Mouse (Mus musculus) heart, postnatal 0 days (tissue): Measurements from ENCODE around the gene Arpc2. TPM values are rescaled to one million over a fixed set of nuclear protein-coding genes. Genes with fewer than 3 reads are reported as not detected.

Experiments used
- ATAC-seq: fragments of 200-750 bp; cut with Nextera tagmentation; 2 replicates; pipeline ENCODE4 v1.8.0; 2017; ENCODE audit warnings: low read depth, moderate number of reproducible peaks, moderate library complexity; ENCODE audit not compliant: insufficient read depth
- DNase-seq: peaks from one replicate; pipeline ENCODE4 v3.0.0-alpha.2; 2016; ENCODE audit warnings: low spot score
- H3K27ac ChIP-seq: fragments of 300-500 bp; sonication (generic); 2 replicates; pipeline ENCODE4 v1.5.1; 2014; ENCODE audit warnings: low read depth, mild to moderate bottlenecking
- H3K27me3 ChIP-seq: fragments of 300-500 bp; sonication (generic); 2 replicates; pipeline ENCODE4 v1.6.1; 2014; ENCODE audit warnings: low read length, mixed read lengths; ENCODE audit not compliant: control insufficient read depth, insufficient read depth
- H3K36me3 ChIP-seq: fragments of 300-500 bp; sonication (generic); replicated peaks from 2 replicates; pipeline ENCODE4 v1.6.1; 2014; ENCODE audit warnings: low read length, mixed read lengths; ENCODE audit not compliant: control insufficient read depth, insufficient read depth
- H3K4me1 ChIP-seq: fragments of 300-500 bp; sonication (generic); 2 replicates; pipeline ENCODE4 v1.6.1; 2014; ENCODE audit warnings: antibody characterized with exemption; ENCODE audit not compliant: control insufficient read depth, insufficient read depth
- H3K4me2 ChIP-seq: fragments of 300-500 bp; sonication (generic); 2 replicates; pipeline ENCODE4 v1.6.1; 2014; ENCODE audit warnings: low read depth, mild to moderate bottlenecking, low read length, moderate library complexity
- H3K4me3 ChIP-seq: fragments of 300-500 bp; sonication (generic); 2 replicates; pipeline ENCODE4 v1.5.1; 2014; ENCODE audit warnings: low read depth, low read length
- H3K9ac ChIP-seq: fragments of 300-500 bp; sonication (generic); replicated peaks from 2 replicates; pipeline ENCODE4 v1.6.1; 2014; ENCODE audit warnings: low read depth, low read length, mixed read lengths
- H3K9me3 ChIP-seq: fragments of 300-500 bp; sonication (generic); replicated peaks from 2 replicates; pipeline ENCODE4 v1.6.1; 2016; ENCODE audit warnings: low read length; ENCODE audit not compliant: control insufficient read depth
- CTCF ChIP-seq: IDR thresholded peaks from 2 replicates; pipeline ENCODE4 v1.5.1; 2016; ENCODE audit warnings: antibody characterized with exemption, control low read depth, low read depth
- EP300 ChIP-seq: IDR thresholded peaks from 2 replicates; pipeline ENCODE4 v1.6.1; 2016; ENCODE audit warnings: antibody characterized with exemption, low read depth
- WGBS: fragments of 180-500 bp; shearing (Covaris S2); extraction: QIAGEN DNeasy Blood & Tissue Kit; methylation state at CpG from one replicate; pipeline ENCODE4 v1.1.7; 2014; 5-methylcytosine and 5-hydroxymethylcytosine counted together
- polyA plus RNA-seq: library from polyadenylated mRNA; unstranded; fragments of >200 nt; fragmentation: Nextera tagmentation; extraction: Ambion mirVana; gene quantifications from 2 replicates; pipeline ENCODE4 v1.2.1, GENCODE M21; 2015
- total RNA-seq: library from RNA; depleted of rRNA; stranded (reverse); fragments of >200 nt; gene quantifications from 2 replicates; pipeline ENCODE4 v1.2.3, GENCODE M21; 2014; ENCODE audit warnings: low replicate concordance

Arpc2 gene
- total and polyA plus RNA-seq, 2 experiments from 2014 or later: 149 to 374 TPM

DNA sequence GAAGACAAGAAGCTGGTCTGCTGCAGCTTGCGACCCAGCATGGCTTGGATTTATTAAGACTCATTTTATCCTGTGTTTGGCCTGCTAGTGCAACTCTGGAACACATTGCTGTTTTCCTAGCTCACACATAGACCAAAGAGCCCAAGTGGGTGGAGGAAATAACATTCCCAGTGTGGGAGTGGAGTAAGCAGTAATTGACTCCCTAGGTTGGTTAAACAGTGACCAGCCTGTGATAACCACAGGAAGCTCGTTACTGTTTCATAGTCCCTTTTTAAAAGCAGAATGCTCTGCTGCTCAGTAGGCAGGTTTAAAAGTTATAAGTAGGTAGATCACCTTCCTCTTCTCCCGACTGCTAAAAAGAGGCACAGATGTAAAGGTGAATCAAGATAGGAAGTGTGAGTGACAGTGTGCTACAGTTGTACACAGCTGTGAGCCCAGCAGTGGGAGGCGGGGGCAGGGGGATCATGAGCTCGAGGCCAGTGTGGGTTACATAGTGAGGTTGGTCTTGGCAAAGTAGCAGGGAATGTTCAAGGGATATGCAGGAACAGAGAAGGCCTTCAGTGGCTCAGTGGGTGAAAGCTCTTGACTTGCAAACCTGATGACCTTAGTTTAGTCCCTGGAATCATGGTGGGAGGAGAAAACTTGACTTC, 13.6 kb downstream of the Arpc2 start:
- Histone ChIP-seq H3K9ac (no peak overlapping the region), H3K4me2 (peak overlapping the region; percentile 10; the same call in 1 of the 2 replicates), H3K4me1 (peaks cover 36% of the 10 kb centered on the region), H3K27ac (peak overlapping the region; percentile 87), H3K27me3 (no peaks in the 10 kb centered on the region), H3K36me3 (peaks cover 50% of the 10 kb centered on the region), H3K4me3 (no peak overlapping the region), H3K9me3 (no peaks in the 10 kb centered on the region)
- no peak for TF ChIP-seq EP300
- TF ChIP-seq CTCF: no peak
- 48% methylated on average over 5 of the region's 5 CpGs for WGBS
- DNase-seq: no peak
- peak; percentile 33; the same call in 1 of the 2 replicates for ATAC-seq

DNA sequence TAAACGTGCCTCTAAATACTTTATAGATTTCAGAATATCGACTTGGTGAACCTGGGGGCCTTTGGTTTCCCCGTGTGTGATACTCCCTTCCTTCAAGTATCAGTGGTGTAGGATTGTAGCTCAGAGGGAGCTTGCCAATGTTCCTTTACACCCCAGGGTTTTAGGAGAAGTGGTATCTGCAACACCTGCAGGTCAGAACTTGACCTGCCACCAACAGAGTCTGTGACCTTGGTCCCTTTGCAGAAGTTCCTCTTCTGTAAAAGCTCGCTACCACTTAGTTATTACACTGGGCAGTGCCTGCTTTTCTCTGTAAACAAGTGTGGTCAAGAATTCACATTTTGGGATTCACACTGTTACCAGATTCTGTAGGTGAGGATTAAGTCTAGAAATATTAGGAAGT, 14.2 kb downstream of the Arpc2 start:
- Histone ChIP-seq H3K27me3 (no peaks in the 10 kb centered on the region), H3K4me1 (peaks cover 29% of the 10 kb centered on the region), H3K36me3 (peaks cover 57% of the 10 kb centered on the region), H3K27ac (peak overlapping the region; percentile 87), H3K9ac (no peak overlapping the region), H3K4me3 (no peak overlapping the region), H3K9me3 (no peaks in the 10 kb centered on the region), H3K4me2 (no peak overlapping the region)
- ATAC-seq (no peak), DNase-seq (no peak)
- 82% methylated on average over 4 of the region's 4 CpGs for WGBS
- TF ChIP-seq CTCF: no peak
- no peak for TF ChIP-seq EP300

DNA sequence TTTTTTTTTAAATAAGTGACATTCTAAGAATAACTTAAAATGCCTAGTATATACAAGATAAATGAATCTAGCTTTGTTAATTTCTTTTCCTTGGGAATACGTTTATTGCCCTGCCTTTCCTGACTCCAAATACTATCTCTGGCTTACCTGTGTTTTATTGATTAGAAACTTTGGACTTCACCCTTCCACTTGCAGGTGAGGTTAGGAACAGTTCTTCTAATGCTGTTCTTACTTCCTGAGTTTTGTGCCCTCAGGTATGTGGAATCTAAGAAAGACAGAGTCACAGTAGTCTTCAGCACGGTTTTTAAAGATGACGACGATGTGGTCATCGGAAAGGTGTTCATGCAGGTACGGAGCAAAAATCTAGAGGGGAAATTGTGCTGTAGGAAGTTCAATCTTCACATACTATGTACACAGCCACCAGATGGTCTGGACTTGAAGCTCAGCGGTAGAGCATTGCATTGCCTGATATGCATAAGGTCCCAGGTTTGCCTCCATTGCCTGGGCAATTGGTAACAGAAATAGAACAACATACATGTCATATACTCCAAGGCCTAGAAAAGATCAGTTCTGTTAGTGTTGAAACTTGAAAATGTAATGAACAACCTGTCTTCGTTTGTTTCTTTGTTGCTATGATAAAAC, 19.9 kb downstream of the Arpc2 start:
- Histone ChIP-seq H3K27ac (no peak overlapping the region), H3K36me3 (peaks cover 88% of the 10 kb centered on the region), H3K9me3 (no peaks in the 10 kb centered on the region), H3K9ac (no peak overlapping the region), H3K4me1 (0 out of 2 replicates have a peak, but pooled peaks cover 4% of the 10 kb centered on the region), H3K4me2 (no peak overlapping the region), H3K4me3 (no peak overlapping the region), H3K27me3 (no peaks in the 10 kb centered on the region)
- TF ChIP-seq CTCF: no peak
- no peak for TF ChIP-seq EP300
- ATAC-seq: no peak
- 87% methylated on average over 8 of the region's 8 CpGs for WGBS
- no peak for DNase-seq

DNA sequence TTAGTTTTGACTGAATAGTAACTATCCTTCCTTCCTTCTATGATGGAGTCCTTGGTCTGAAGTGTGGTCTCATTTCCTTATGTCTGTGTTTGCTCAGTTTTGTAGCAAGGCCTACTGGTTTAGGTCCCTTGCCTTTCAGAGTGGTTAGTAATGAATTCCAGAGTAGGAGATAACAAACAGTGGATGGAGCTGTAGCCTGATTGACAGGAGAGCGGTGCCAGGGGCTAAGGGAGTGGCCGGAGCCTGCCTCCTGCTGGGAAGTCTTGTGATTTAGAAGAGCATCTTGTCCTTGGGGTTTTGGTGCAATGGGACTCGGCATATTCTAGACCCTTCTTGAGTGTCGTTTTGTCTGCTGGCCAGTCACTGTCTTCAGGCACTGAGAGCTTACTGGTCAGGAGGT, 20.9 kb downstream of the Arpc2 start:
- WGBS: 25% methylated on average over 4 of the region's 4 CpGs
- no peaks in the 10 kb centered on the region for H3K27me3 ChIP-seq
- DNase-seq (peak; percentile 66), ATAC-seq (peak; percentile 79)
- no peak overlapping the region for H3K4me2 ChIP-seq
- peaks cover 87% of the 10 kb centered on the region for H3K36me3 ChIP-seq
- 0 out of 2 replicates have a peak, but pooled peaks cover 4% of the 10 kb centered on the region for H3K4me1 ChIP-seq
- no peak overlapping the region for H3K4me3 ChIP-seq
- H3K9ac ChIP-seq: no peak overlapping the region
- no peaks in the 10 kb centered on the region for H3K9me3 ChIP-seq
- peak; percentile 45 for TF ChIP-seq CTCF
- no peak for TF ChIP-seq EP300
- H3K27ac ChIP-seq: no peak overlapping the region

DNA sequence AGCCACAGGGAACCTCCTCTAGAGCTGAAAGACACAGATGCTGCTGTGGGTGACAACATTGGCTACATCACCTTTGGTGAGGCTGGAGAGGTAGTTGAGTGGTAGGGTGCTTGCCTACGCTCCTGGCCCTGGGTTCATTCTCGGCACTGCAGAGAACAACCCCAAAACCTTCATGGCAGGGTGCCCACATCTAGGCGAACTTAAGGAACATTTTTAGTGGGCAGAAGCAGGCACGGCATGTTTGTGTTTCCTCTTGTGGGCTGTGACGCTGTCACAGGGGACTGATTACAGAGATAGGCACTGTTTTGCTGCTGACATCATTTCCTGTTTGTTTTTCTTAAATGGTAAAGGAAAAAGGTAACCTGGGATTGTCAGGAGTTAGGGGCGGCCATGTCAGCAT, 26.6 kb downstream of the Arpc2 start:
- no peak overlapping the region for H3K9ac ChIP-seq
- no peaks in the 10 kb centered on the region for H3K4me1 ChIP-seq
- H3K9me3 ChIP-seq: no peaks in the 10 kb centered on the region
- peaks cover 92% of the 10 kb centered on the region for H3K36me3 ChIP-seq
- no peak for TF ChIP-seq EP300
- TF ChIP-seq CTCF: no peak
- DNase-seq (no peak), ATAC-seq (no peak)
- H3K4me2 ChIP-seq: no peak overlapping the region
- H3K27me3 ChIP-seq: no peaks in the 10 kb centered on the region
- H3K4me3 ChIP-seq: no peak overlapping the region
- WGBS: 60% methylated on average over 6 of the region's 6 CpGs
- H3K27ac ChIP-seq: no peak overlapping the region
